Mouse (Mus musculus) stomach, embryonic 14.5 days (tissue): ENCODE measurements around the gene Cpsf4l. TPM values are rescaled to one million over a fixed set of nuclear protein-coding genes. Genes with fewer than 3 reads are reported as not detected.

Source experiments
- ATAC-seq: fragments of 200-750 bp; cut with Nextera tagmentation; 2 replicates; pipeline ENCODE4 v1.8.0; 2017; ENCODE audit warnings: low read depth, moderate TSS enrichment; ENCODE audit not compliant: insufficient number of reproducible peaks, insufficient read depth, low FRiP score
- H3K27ac ChIP-seq: fragments of 300-500 bp; sonication (generic); 2 replicates; pipeline ENCODE4 v1.5.1; 2014; ENCODE audit warnings: mild to moderate bottlenecking, low read length, moderate library complexity, mixed read lengths
- H3K27me3 ChIP-seq: fragments of 300-500 bp; sonication (generic); 2 replicates; pipeline ENCODE4 v1.6.1; 2014; ENCODE audit warnings: low read length, control low read depth, mixed read lengths; ENCODE audit not compliant: control insufficient read depth, insufficient read depth
- H3K36me3 ChIP-seq: fragments of 300-500 bp; sonication (generic); 2 replicates; pipeline ENCODE4 v1.6.1; 2014; ENCODE audit warnings: mild to moderate bottlenecking, control low read depth, low read length, moderate library complexity, mixed read lengths; ENCODE audit not compliant: control insufficient read depth, insufficient read depth
- H3K4me1 ChIP-seq: fragments of 300-500 bp; sonication (generic); 2 replicates; pipeline ENCODE4 v1.6.1; 2014; ENCODE audit warnings: low read length, control low read depth, mixed read lengths; ENCODE audit not compliant: control insufficient read depth, insufficient read depth
- H3K4me2 ChIP-seq: fragments of 300-500 bp; sonication (generic); replicated peaks from 2 replicates; pipeline ENCODE4 v1.6.1; 2014; ENCODE audit warnings: low read depth, low read length, control low read depth
- H3K4me3 ChIP-seq: fragments of 300-500 bp; sonication (generic); 2 replicates; pipeline ENCODE4 v1.5.1; 2014; ENCODE audit warnings: low read depth, low read length, control low read depth
- H3K9ac ChIP-seq: fragments of 300-500 bp; sonication (generic); replicated peaks from 2 replicates; pipeline ENCODE4 v1.6.1; 2014; ENCODE audit warnings: low read depth, mild to moderate bottlenecking, control low read depth, low read length, moderate library complexity, mixed read lengths
- H3K9me3 ChIP-seq: fragments of 300-500 bp; sonication (generic); 2 replicates; pipeline ENCODE4 v1.6.1; 2016; ENCODE audit warnings: low read depth, low read length, control low read depth; ENCODE audit not compliant: control insufficient read depth
- WGBS: fragments of 180-500 bp; shearing (Covaris S2); extraction: QIAGEN DNeasy Blood & Tissue Kit; methylation state at CpG from one replicate; pipeline ENCODE4 v1.1.7; 2014; 5-methylcytosine and 5-hydroxymethylcytosine counted together
- polyA plus RNA-seq: library from polyadenylated mRNA; unstranded; fragments of >200 nt; fragmentation: Nextera tagmentation; extraction: Ambion mirVana; gene quantifications from 2 replicates; pipeline ENCODE4 v1.2.1, GENCODE M21; 2014

Cpsf4l gene
- polyA plus RNA-seq, 1 experiment from 2014 or later: 0.52 TPM

- H3K27ac ChIP-seq: no peak overlapping the region
- no peaks in the 10 kb centered on the region for H3K27me3 ChIP-seq
- no peak for ATAC-seq
- no peak overlapping the region for H3K9ac ChIP-seq
- H3K4me2 ChIP-seq: no peak overlapping the region
- H3K4me1 ChIP-seq: peaks cover 5% of the 10 kb centered on the region; the same call in 1 of the 2 replicates
- H3K36me3 ChIP-seq: peaks cover 72% of the 10 kb centered on the region
- no peaks in the 10 kb centered on the region for H3K9me3 ChIP-seq
- 91% methylated on average over 15 of the region's 15 CpGs for WGBS
- H3K4me3 ChIP-seq: no peak overlapping the region
Measured at GRCm38 (mm10) chr11:113654105-113654504, 55.7 kb downstream of the Cpsf4l start.

GRCm38 (mm10) chr11:113652516-113652915 is 57.3 kb downstream of the Cpsf4l start:
- H3K9ac ChIP-seq: no peak overlapping the region
- peaks cover 5% of the 10 kb centered on the region; the same call in 1 of the 2 replicates for H3K4me1 ChIP-seq
- H3K27me3 ChIP-seq: no peaks in the 10 kb centered on the region
- H3K4me2 ChIP-seq: no peak overlapping the region
- H3K27ac ChIP-seq: no peak overlapping the region
- peaks cover 57% of the 10 kb centered on the region for H3K36me3 ChIP-seq
- H3K9me3 ChIP-seq: no peaks in the 10 kb centered on the region
- no peak for ATAC-seq
- WGBS: 88% methylated on average over 6 of the region's 6 CpGs
- no peak overlapping the region for H3K4me3 ChIP-seq

- Histone ChIP-seq H3K36me3 (peaks cover 51% of the 10 kb centered on the region), H3K27ac (no peak overlapping the region), H3K4me1 (peaks cover 5% of the 10 kb centered on the region; the same call in 1 of the 2 replicates), H3K9me3 (no peaks in the 10 kb centered on the region), H3K27me3 (no peaks in the 10 kb centered on the region), H3K4me2 (no peak overlapping the region), H3K4me3 (no peak overlapping the region), H3K9ac (no peak overlapping the region)
- WGBS: 43% methylated on average over 8 of the region's 8 CpGs
- no peak for ATAC-seq
Measured at GRCm38 (mm10) chr11:113651907-113652273, 57.9 kb downstream of the Cpsf4l start.

- Histone ChIP-seq H3K27ac (no peak overlapping the region), H3K36me3 (peaks cover 46% of the 10 kb centered on the region), H3K4me2 (0 out of 2 replicates have a peak overlapping the region, but pooled peaks have one; percentile 5), H3K27me3 (no peaks in the 10 kb centered on the region), H3K4me3 (no peak overlapping the region), H3K9me3 (no peaks in the 10 kb centered on the region), H3K9ac (no peak overlapping the region), H3K4me1 (peaks cover 5% of the 10 kb centered on the region; the same call in 1 of the 2 replicates)
- WGBS: 62% methylated on average over 22 of the region's 22 CpGs
- no peak for ATAC-seq
Measured at GRCm38 (mm10) chr11:113651206-113651906, 58.5 kb downstream of the Cpsf4l start.

- Histone ChIP-seq H3K4me3 (peak within 1 kb of the TSS; percentile 96), H3K4me1 (peaks cover 5% of the 10 kb centered on the region; the same call in 1 of the 2 replicates)
- WGBS: under 1% methylated on average over 82 of the region's 91 CpGs
Measured at GRCm38 (mm10) chr11:113649353-113650210, 60.2 kb downstream of the Cpsf4l start, which contains the start of gene Slc39a11. Gene Slc39a11 (minus strand): TSS chr11:113650079.

GRCm38 (mm10) chr11:113648690-113649352 is 61.0 kb downstream of the Cpsf4l start, which contains the start of gene Cog1:
Gene Cog1 (plus strand): TSS chr11:113649169.
- no peak for ATAC-seq
- Histone ChIP-seq H3K9me3 (no peaks in the 10 kb centered on the region), H3K4me1 (peaks cover 5% of the 10 kb centered on the region; the same call in 1 of the 2 replicates), H3K9ac (peak within 1 kb of the TSS; percentile 88), H3K27me3 (no peaks in the 10 kb centered on the region), H3K4me3 (peak within 1 kb of the TSS; percentile 96), H3K4me2 (peak within 1 kb of the TSS; percentile 66), H3K27ac (peak within 1 kb of the TSS; percentile 77; the same call in 1 of the 2 replicates), H3K36me3 (peaks cover 23% of the 10 kb centered on the region)
- 40% methylated on average over 26 of the region's 26 CpGs for WGBS

More at GRCm38 (mm10) chr11:113649353-113650210, 60.2 kb downstream of the Cpsf4l start, which contains the start of gene Slc39a11:
- H3K27ac ChIP-seq: peak within 1 kb of the TSS; percentile 77; the same call in 1 of the 2 replicates
- peaks cover 31% of the 10 kb centered on the region for H3K36me3 ChIP-seq
- no peaks in the 10 kb centered on the region for H3K9me3 ChIP-seq
- H3K9ac ChIP-seq: peak within 1 kb of the TSS; percentile 88
- ATAC-seq: peak; percentile 59
- peak within 1 kb of the TSS; percentile 66 for H3K4me2 ChIP-seq
- H3K27me3 ChIP-seq: no peaks in the 10 kb centered on the region
